Mouse (Mus musculus) heart, postnatal 14 days (tissue): ENCODE measurements around the gene Sspo. TPM values are rescaled to one million over a fixed set of nuclear protein-coding genes. Genes with fewer than 3 reads are reported as not detected.
"Not testable (repeated sequence)": the region's sequence is repeated elsewhere in the genome, so short reads cannot be mapped to it uniquely, and the experiment has no call there.

Experiments
- DNase-seq, 2 experiments: peaks; one replicate each; pipeline ENCODE4 v3.0.0; 2021 to 2022
- intact Hi-C: fragments of 180-260 bp; cut with DNase I; formaldehyde crosslinking; loops from one replicate; pipeline ENCODE4 v1.15.1; 2025
- total RNA-seq, 2 experiments: library from RNA; stranded (reverse); gene quantifications; 2 replicates each; pipeline ENCODE4 v1.2.3; 2021

The Sspo gene
- total RNA-seq, 2 experiments from 2014 or later = 0.43 to 0.51 TPM

- intact Hi-C loops = no loop called here
- no peak for DNase-seq
These were observed 19.5 kb downstream of the Sspo start for GRCm38 (mm10) chr6:48467490-48467889.

DNA sequence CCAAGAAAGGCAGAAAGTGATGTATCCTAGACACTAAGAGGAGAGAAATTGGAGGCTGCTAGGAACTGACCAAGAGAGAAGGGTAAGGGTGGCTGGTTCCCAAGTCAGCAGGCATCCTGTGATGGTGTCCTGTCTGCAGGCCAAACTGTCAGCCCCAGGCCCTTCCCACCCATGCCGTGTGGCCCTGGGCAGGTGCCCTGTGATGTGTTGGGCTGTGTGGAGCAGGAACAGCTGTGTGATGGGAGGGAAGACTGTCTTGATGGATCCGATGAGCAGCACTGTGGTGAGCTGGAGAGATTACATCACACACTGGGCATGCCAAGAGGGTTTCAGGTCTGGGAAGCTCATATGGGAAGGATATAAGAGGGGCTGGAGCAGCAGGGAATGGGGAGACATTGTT lies 22.7 kb downstream of the Sspo start:
- no peak for DNase-seq

GRCm38 (mm10) chr6:48478446-48478845 lies 30.4 kb downstream of the Sspo start:
- no peak for DNase-seq
- intact Hi-C loops = no loop called here

More for the DNA sequence above, 22.7 kb downstream of the Sspo start:
- intact Hi-C loops = no loop called here

DNA sequence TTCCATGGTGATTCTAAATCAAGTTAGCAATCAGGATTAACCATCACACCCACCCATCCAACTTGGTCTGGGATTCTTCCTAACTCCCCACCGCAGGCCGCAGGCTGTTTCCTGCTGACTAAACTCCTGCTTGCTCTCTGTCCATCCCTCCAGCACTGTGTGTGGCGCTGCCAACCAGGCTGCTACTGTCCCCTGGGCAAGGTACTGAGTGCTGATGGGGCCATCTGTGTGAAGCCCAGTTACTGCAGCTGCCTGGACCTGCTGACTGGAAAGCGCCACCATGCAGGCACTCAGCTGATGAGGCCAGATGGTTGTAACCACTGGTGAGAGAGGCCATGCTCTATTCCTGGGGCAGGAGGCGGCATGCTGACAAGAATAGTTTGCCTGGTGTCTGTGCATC lies 34.5 kb downstream of the Sspo start:
- intact Hi-C loops = no loop called here
- no peak for DNase-seq

DNA sequence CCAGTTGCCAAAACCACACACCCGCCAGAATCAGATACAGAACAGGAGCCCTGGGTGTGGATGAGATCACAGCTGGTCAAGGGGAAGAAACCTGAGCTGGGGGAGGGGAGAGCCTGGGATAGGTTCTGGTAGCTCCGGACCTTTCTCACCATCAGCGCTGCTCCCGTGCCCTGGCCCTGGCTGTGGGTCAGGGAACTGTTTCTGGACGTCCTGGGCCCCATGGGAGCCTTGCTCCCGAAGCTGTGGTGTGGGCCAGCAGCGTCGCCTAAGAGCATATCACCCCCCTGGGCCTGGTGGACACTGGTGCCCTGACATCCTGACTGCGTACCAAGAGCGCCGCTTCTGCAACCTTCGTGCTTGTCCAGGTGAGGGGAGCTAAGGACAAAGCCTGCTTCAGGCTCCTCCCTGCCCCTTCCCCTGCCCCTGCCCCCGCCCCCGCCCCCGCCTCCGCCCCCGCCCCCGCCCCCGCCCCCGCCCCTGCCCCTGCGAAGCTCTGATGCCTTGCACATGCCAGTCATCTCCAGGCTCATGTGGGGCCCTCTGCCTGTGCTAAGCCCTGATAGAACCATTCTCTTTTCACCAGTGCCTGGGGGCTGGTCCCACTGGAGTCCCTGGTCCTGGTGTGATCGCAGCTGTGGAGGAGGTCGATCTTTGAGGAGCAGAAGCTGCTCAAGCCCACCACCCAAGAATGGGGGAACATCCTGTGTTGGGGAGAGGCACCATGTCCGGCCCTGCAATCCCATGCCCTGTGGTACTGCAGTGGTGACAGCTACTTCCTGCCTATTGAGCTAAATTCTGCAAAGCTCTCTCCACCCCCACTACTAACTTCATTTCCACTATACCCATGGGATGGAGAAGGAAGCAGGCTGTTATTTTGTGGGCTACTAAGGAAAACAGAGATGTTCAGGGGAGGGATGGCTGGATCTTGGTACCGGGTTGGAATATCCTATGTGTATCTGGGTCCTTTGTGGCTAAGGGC lies 40.0 kb downstream of the Sspo start:
- intact Hi-C loops = no loop called here
- peak; percentile 24 to 40 for DNase-seq

DNA sequence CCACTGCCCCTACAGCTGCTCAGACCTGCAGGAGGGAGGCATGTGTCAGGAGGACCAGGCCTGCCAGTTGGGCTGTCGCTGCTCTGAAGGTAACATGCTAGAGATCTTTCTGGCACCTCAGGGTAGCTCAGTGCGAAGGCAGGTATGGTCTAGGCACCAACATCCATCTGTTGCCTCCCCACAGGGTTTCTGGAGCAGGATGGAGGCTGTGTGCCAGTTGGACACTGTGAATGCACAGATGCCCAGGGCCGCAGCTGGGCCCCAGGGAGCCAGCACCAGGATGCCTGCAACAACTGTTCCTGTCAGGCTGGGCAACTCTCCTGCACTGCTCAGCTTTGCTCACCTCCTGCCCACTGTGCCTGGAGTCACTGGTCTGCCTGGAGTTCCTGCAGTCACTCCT lies 41.7 kb downstream of the Sspo start:
- intact Hi-C loops = no loop called here
- DNase-seq = no peak

DNA sequence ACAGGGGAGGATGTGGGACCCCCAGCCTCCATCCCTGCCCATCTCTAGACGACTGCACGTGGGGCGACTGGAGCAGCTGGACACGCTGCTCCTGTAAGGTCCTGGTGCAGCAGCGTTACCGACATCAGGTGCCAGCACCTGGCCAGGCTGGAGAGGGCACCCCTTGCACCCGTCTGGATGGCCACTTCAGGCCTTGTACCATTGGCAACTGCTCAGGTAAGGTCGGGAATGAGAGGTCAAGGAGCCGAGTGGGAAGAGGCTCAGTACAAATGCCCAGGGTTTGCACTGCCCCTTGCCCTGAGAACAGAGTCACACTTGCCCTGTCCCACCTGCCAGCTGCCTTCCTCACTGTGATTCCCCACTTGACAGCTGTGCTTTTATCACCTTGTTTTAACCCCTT lies 43.3 kb downstream of the Sspo start:
- no peak for DNase-seq
- intact Hi-C loops = no loop called here

- DNase-seq = no peak
- intact Hi-C loops = no loop called here
These were observed 45.2 kb downstream of the Sspo start for GRCm38 (mm10) chr6:48493136-48493730.

GRCm38 (mm10) chr6:48497521-48497920 lies 49.5 kb downstream of the Sspo start:
- intact Hi-C loops = no loop called here
- DNase-seq = no peak

DNA sequence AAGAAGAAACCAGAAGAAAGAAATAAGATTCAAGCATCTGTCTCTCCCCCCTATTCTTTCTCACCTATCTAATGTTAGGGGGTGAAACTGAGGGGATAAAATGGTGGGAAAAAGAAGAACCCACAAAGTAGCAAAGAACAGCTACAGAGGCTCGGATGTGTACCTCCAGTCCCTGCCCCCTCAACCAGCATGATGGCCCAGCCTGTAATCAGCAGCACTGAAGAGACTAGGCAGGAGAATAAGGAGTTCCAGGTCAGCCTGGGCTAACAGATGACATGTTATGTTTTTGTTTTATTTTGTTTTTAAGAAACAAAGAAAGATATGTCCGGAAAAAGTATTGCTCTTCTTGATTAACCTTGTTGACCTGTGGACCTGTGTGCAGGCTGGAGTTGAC lies 55.8 kb downstream of the Sspo start:
- intact Hi-C loops = loop anchor here (5.0 kb wide), 2 partner anchors 57 to 107 kb away; partner anchors contain the start of genes Krba1, Sspo and Zfp467
- no peak for DNase-seq

GRCm38 (mm10) chr6:48504241-48504854 lies 56.3 kb downstream of the Sspo start:
- intact Hi-C loops = loop anchor here (5.0 kb wide), 2 partner anchors 57 to 107 kb away; partner anchors contain the start of genes Krba1, Sspo and Zfp467
- DNase-seq = peak; percentile 74 to 86

DNA sequence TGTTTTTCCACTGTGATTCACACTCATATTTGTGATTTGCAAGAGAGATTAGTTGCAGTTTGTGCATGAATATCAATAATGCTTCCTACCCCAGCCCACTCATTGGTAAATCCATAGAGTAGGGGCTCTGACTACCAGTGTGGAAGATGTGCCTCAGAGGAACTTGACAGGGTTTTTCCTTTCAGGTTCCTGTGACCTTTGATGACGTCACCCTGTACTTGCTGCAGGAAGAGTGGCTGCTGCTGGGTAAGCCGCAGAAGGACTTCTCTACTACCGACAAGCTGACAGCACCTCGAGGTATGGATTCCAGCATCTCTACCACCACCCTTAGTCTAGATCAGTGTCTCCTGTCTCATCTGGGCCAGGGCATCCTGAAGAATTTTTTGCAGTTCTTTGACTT lies 60.1 kb downstream of the Sspo start:
- intact Hi-C loops = no loop called here
- no peak for DNase-seq

- intact Hi-C loops = no loop called here
These were observed 62.4 kb downstream of the Sspo start for GRCm38 (mm10) chr6:48510426-48510825.

GRCm38 (mm10) chr6:48511861-48512260 lies 63.8 kb downstream of the Sspo start:
- intact Hi-C loops = no loop called here
- DNase-seq = no peak

More at GRCm38 (mm10) chr6:48510426-48510825, 62.4 kb downstream of the Sspo start:
- DNase-seq = no peak

- DNase-seq, intact Hi-C loops: not testable (repeated sequence)
These were observed 76.9 kb downstream of the Sspo start for GRCm38 (mm10) chr6:48524882-48525281.

- no peak for DNase-seq
- intact Hi-C loops = no loop called here
These were observed 79.9 kb downstream of the Sspo start for GRCm38 (mm10) chr6:48527901-48528300.

GRCm38 (mm10) chr6:48529261-48529660 lies 81.2 kb downstream of the Sspo start:
- no peak for DNase-seq
- intact Hi-C loops = no loop called here

GRCm38 (mm10) chr6:48529871-48530440 lies 81.9 kb downstream of the Sspo start:
- intact Hi-C loops = loop anchor here (10.0 kb wide), 1 partner anchor 355 kb away; no protein-coding TSS in a partner anchor
- no peak for DNase-seq

GRCm38 (mm10) chr6:48530862-48531261 lies 82.8 kb downstream of the Sspo start:
- intact Hi-C loops = loop anchor here (10.0 kb wide), 1 partner anchor 356 kb away; no protein-coding TSS in a partner anchor
- DNase-seq = no peak

GRCm38 (mm10) chr6:48533475-48533874 lies 85.4 kb downstream of the Sspo start:
- DNase-seq = no peak
- intact Hi-C loops = loop anchor here (10.0 kb wide), 1 partner anchor 359 kb away; no protein-coding TSS in a partner anchor
